Mouse (Mus musculus) CH12.LX (cell line): ENCODE results near the gene Gm27027. TPM values are rescaled to one million over a fixed set of nuclear protein-coding genes. Genes with fewer than 3 reads are reported as not detected.

ENCODE experiments used
- DNase-seq: peaks from one replicate; pipeline ENCODE4 v3.0.0-alpha.2; 2013; ENCODE audit errors: extremely low read depth
- H3K27ac ChIP-seq: 2 replicates; pipeline ENCODE4 v1.5.1; 2012; ENCODE audit warnings: low read depth, mild to moderate bottlenecking, control low read depth, moderate library complexity; ENCODE audit not compliant: insufficient read depth
- H3K27me3 ChIP-seq: replicated peaks from 2 replicates; pipeline ENCODE3; 2012; ENCODE audit warnings: inconsistent platforms
- H3K36me3 ChIP-seq, 2 experiments: replicated peaks in 1 of 2; 2 replicates each; pipeline versions ENCODE3 to v1.6.1; 2012; ENCODE audit warnings: inconsistent platforms in 1 of 2, low read length in 1 of 2, mild to moderate bottlenecking in 1 of 2, mixed read lengths in 1 of 2, moderate library complexity in 1 of 2; ENCODE audit not compliant: control insufficient read depth in 1 of 2, insufficient read depth in 1 of 2
- H3K4me1 ChIP-seq, 2 experiments: 2 replicates each; pipeline ENCODE4 v1.6.1; 2012; ENCODE audit warnings: inconsistent platforms in 1 of 2, moderate library complexity in 1 of 2; ENCODE audit not compliant: insufficient read depth in 2 of 2, control insufficient read depth in 1 of 2
- H3K4me2 ChIP-seq: 2 replicates; pipeline ENCODE4 v1.6.1; 2012; ENCODE audit warnings: low read depth, mild to moderate bottlenecking, control low read depth; ENCODE audit not compliant: poor library complexity, insufficient read depth, severe bottlenecking
- H3K4me3 ChIP-seq, 3 experiments: fragments of 150-350 bp in 1 of 3; sonication (generic) in 1 of 3; replicated peaks in 1 of 3; 2 replicates each; pipeline versions ENCODE3 to v1.5.1; 2011 to 2012; ENCODE audit warnings: low read depth in 2 of 3, low read length in 2 of 3, mild to moderate bottlenecking in 2 of 3, moderate library complexity in 2 of 3, control low read depth in 1 of 3, improper control_type of control experiment in 1 of 3, inconsistent platforms in 1 of 3, mixed read lengths in 1 of 3; ENCODE audit not compliant: poor library complexity in 1 of 3
- H3K79me2 ChIP-seq: replicated peaks from 2 replicates; pipeline ENCODE4 v1.6.1; 2012; ENCODE audit warnings: mild to moderate bottlenecking, moderate library complexity; ENCODE audit not compliant: control insufficient read depth, poor library complexity, insufficient read depth, severe bottlenecking; ENCODE audit errors: extremely low read depth
- H3K9ac ChIP-seq: 2 replicates; pipeline ENCODE4 v1.6.1; 2012; ENCODE audit warnings: low read depth, mild to moderate bottlenecking, control low read depth, moderate library complexity; ENCODE audit not compliant: insufficient read depth
- H3K9me3 ChIP-seq: replicated peaks from 2 replicates; pipeline ENCODE3; 2012; ENCODE audit warnings: low read length, inconsistent platforms, mixed read lengths
- CHD2 ChIP-seq: IDR thresholded peaks from 2 replicates; pipeline ENCODE4 v1.6.1; 2011; ENCODE audit warnings: low read length, improper control_type of control experiment
- EP300 ChIP-seq: IDR thresholded peaks from 2 replicates; pipeline ENCODE4 v1.6.1; 2011; ENCODE audit warnings: low read length, improper control_type of control experiment
- ETS1 ChIP-seq: conservative IDR thresholded peaks from 2 replicates; pipeline ENCODE4 v1.6.1; 2012; ENCODE audit warnings: low read depth, mild to moderate bottlenecking, inconsistent platforms, low read length, improper control_type of control experiment, moderate library complexity
- IRF4 ChIP-seq: IDR thresholded peaks from 2 replicates; pipeline ENCODE4 v1.6.1; 2014; ENCODE audit warnings: low read depth, mild to moderate bottlenecking, inconsistent platforms, low read length, improper control_type of control experiment
- JUN ChIP-seq: IDR thresholded peaks from 2 replicates; pipeline ENCODE4 v1.6.1; 2011; ENCODE audit warnings: low read depth, mild to moderate bottlenecking, low read length, improper control_type of control experiment, moderate library complexity; ENCODE audit not compliant: insufficient read depth
- JUND ChIP-seq: conservative IDR thresholded peaks from 2 replicates; pipeline ENCODE4 v1.6.1; 2011; ENCODE audit warnings: low read depth, low read length, improper control_type of control experiment
- KAT2A ChIP-seq: IDR thresholded peaks from 2 replicates; pipeline ENCODE4 v1.6.1; 2012; ENCODE audit warnings: low read length, improper control_type of control experiment, inconsistent platforms; ENCODE audit not compliant: insufficient replicate concordance
- MAFK ChIP-seq: IDR thresholded peaks from 2 replicates; pipeline ENCODE4 v1.6.1; 2011; ENCODE audit warnings: low read length, improper control_type of control experiment; ENCODE audit not compliant: insufficient replicate concordance
- MAX ChIP-seq: IDR thresholded peaks from 2 replicates; pipeline ENCODE4 v1.6.1; 2011; ENCODE audit warnings: low read length, improper control_type of control experiment
- NELFE ChIP-seq: IDR thresholded peaks from 2 replicates; pipeline ENCODE4 v1.6.1; 2011; ENCODE audit warnings: low read depth, low read length, improper control_type of control experiment
- NRF1 ChIP-seq: IDR thresholded peaks from 2 replicates; pipeline ENCODE4 v1.6.1; 2014; ENCODE audit warnings: low read depth, mild to moderate bottlenecking, inconsistent platforms, low read length, improper control_type of control experiment, moderate library complexity
- PAX5 ChIP-seq: IDR thresholded peaks from 2 replicates; pipeline ENCODE4 v1.6.1; 2012; ENCODE audit warnings: low read length, inconsistent platforms, mixed read lengths
- POLR2AphosphoS2 ChIP-seq: IDR thresholded peaks from 2 replicates; pipeline ENCODE4 v1.6.1; 2011; ENCODE audit warnings: low read depth, low read length, improper control_type of control experiment
- SIN3A ChIP-seq: IDR thresholded peaks from 2 replicates; pipeline ENCODE4 v1.6.1; 2012; ENCODE audit warnings: low read length, improper control_type of control experiment, inconsistent platforms
- SMC3 ChIP-seq: IDR thresholded peaks from 2 replicates; pipeline ENCODE4 v1.6.1; 2011; ENCODE audit warnings: low read depth, low read length, improper control_type of control experiment
- USF1 ChIP-seq: IDR thresholded peaks from 2 replicates; pipeline ENCODE4 v1.6.1; 2014; ENCODE audit warnings: low read depth, mild to moderate bottlenecking, inconsistent platforms, low read length, improper control_type of control experiment
- ZC3H11A ChIP-seq: IDR thresholded peaks from 2 replicates; pipeline ENCODE4 v1.6.1; 2012; ENCODE audit warnings: low read depth, mild to moderate bottlenecking, inconsistent platforms, low read length, improper control_type of control experiment
- ZKSCAN1 ChIP-seq: IDR thresholded peaks from 2 replicates; pipeline ENCODE4 v1.6.1; 2012; ENCODE audit warnings: low read depth, inconsistent platforms, low read length, improper control_type of control experiment, borderline replicate concordance
- ZNF384 ChIP-seq: IDR thresholded peaks from 2 replicates; pipeline ENCODE4 v1.6.1; 2012; ENCODE audit warnings: low read depth, low read length, improper control_type of control experiment, inconsistent platforms
- dilution Hi-C: fragments of 300-500 bp; cut with MboI; formaldehyde crosslinking; loops from 2 replicates; pipeline ENCODE4 v1.14.3; 2020; ENCODE audit warnings: low sequenced_read_pairs; ENCODE audit not compliant: extremely low pct_unique_long_range_greater_than_20kb, extremely low pct_ligation_motif_present
- in situ Hi-C: fragments of 300-500 bp; cut with MboI; formaldehyde crosslinking; loops from 3 replicates; pipeline ENCODE4 v1.14.3; 2019; ENCODE audit warnings: low sequenced_read_pairs, low pct_ligation_motif_present, low pct_unique_long_range_greater_than_20kb, mixed read lengths
- polyA plus RNA-seq: library from polyadenylated mRNA; unstranded; fragments of >175 nt; gene quantifications from 2 replicates; pipeline ENCODE4 v1.2.1, GENCODE M21; 2012; ENCODE audit warnings: low read depth; ENCODE audit not compliant: insufficient read length
- total RNA-seq, 2 experiments: library from RNA; depleted of rRNA; stranded (reverse); fragments of 300-350 nt in 1 of 2; fragments of >200 nt in 1 of 2; gene quantifications; 2 replicates each; pipeline ENCODE4 v1.2.3; 2012 to 2014

Gene Gm27027
- total and polyA plus RNA-seq, 3 experiments: not detected

GRCm38 (mm10) chr2:93909716-93910115, 86.4 kb downstream of the Gm27027 start:
- Histone ChIP-seq H3K4me2 (no peak overlapping the region), H3K4me1 (no peaks in the 10 kb centered on the region), H3K9me3 (no peaks in the 10 kb centered on the region), H3K4me3 (no peak overlapping the region), H3K27ac (no peak overlapping the region), H3K9ac (no peak overlapping the region), H3K36me3 (no peaks in the 10 kb centered on the region), H3K27me3 (peaks cover 81% of the 10 kb centered on the region), H3K79me2 (no peaks in the 10 kb centered on the region)
- in situ Hi-C loops: no loop called here
- DNase-seq: no peak
- dilution Hi-C loops: no loop called here
- TF ChIP-seq ZC3H11A (no peak), MAFK (no peak), JUND (no peak), USF1 (no peak), JUN (no peak)

GRCm38 (mm10) chr2:93907519-93908294, 88.4 kb downstream of the Gm27027 start:
- DNase-seq: no peak
- peaks cover 84% of the 10 kb centered on the region for H3K27me3 ChIP-seq
- H3K4me3 ChIP-seq: no peak overlapping the region
- H3K27ac ChIP-seq: no peak overlapping the region
- H3K9ac ChIP-seq: no peak overlapping the region
- no peaks in the 10 kb centered on the region for H3K79me2 ChIP-seq
- H3K9me3 ChIP-seq: no peaks in the 10 kb centered on the region
- TF ChIP-seq USF1: no peak
- no peak for TF ChIP-seq SMC3
- TF ChIP-seq PAX5: no peak
- no peak for TF ChIP-seq NELFE
- no peak for TF ChIP-seq EP300
- TF ChIP-seq POLR2AphosphoS2: no peak
- TF ChIP-seq ZNF384: no peak
- no peak for TF ChIP-seq IRF4
- no peak for TF ChIP-seq MAX
- TF ChIP-seq NRF1: no peak
- TF ChIP-seq KAT2A: no peak
- TF ChIP-seq SIN3A: no peak
- TF ChIP-seq JUN: no peak
- TF ChIP-seq ZKSCAN1: no peak
- TF ChIP-seq CHD2: no peak
- TF ChIP-seq ETS1: no peak
- dilution Hi-C loops (no loop called here), in situ Hi-C loops (no loop called here)
- peaks cover 3 to 6% of the 10 kb centered on the region in 2 experiments; a peak in 2 of 4 replicates for H3K4me1 ChIP-seq
- no peak overlapping the region for H3K4me2 ChIP-seq
- no peaks in the 10 kb centered on the region for H3K36me3 ChIP-seq

Other genes starting within 250 kb of the Gm27027 start
- 21.7 and 26.9 TPM in 2 replicates for gene Ext2, start 173.8 kb downstream of the Gm27027 start, total RNA-seq (2012; rRNA removed)
- gene Ext2, start 173.8 kb downstream of the Gm27027 start, total RNA-seq (2014; rRNA removed): 18.7 and 20.2 TPM in 2 replicates
- 30.4 and 33.1 TPM in 2 replicates for gene Ext2, start 173.8 kb downstream of the Gm27027 start, polyA plus RNA-seq
- 4.2 and 6.7 TPM in 2 replicates for gene Accs, start 146.4 kb downstream of the Gm27027 start, total RNA-seq (2012; rRNA removed)
- gene Accs, start 146.4 kb downstream of the Gm27027 start, total RNA-seq (2014; rRNA removed): 6.0 and 6.2 TPM in 2 replicates
- 5.7 TPM in 2 replicates for gene Accs, start 146.4 kb downstream of the Gm27027 start, polyA plus RNA-seq
- 0.30 TPM in 1 of 2 replicates, not detected in the other for gene Accsl, start 127.2 kb downstream of the Gm27027 start, total RNA-seq (2012; rRNA removed)
- not detected in 2 replicates for gene Accsl, start 127.2 kb downstream of the Gm27027 start, total RNA-seq (2014; rRNA removed)
- gene Accsl, start 127.2 kb downstream of the Gm27027 start, polyA plus RNA-seq: 0.63 TPM in 1 of 2 replicates, not detected in the other
- not detected in 2 replicates for gene Gm13889, start 39.2 kb downstream of the Gm27027 start, total RNA-seq (2012; rRNA removed)
- gene Gm13889, start 39.2 kb downstream of the Gm27027 start, total RNA-seq (2014; rRNA removed): not detected in 2 replicates
- not detected in 2 replicates for gene Gm13889, start 39.2 kb downstream of the Gm27027 start, polyA plus RNA-seq
- gene Alkbh3, start 14.5 kb upstream of the Gm27027 start, total RNA-seq (2012; rRNA removed): 57.9 and 60.5 TPM in 2 replicates
- 53.3 and 55.4 TPM in 2 replicates for gene Alkbh3, start 14.5 kb upstream of the Gm27027 start, total RNA-seq (2014; rRNA removed)
- 62.9 and 69.5 TPM in 2 replicates for gene Alkbh3, start 14.5 kb upstream of the Gm27027 start, polyA plus RNA-seq
- gene Hsd17b12, start 161.6 kb upstream of the Gm27027 start, total RNA-seq (2012; rRNA removed): 70.7 and 81.1 TPM in 2 replicates
- 117 and 124 TPM in 2 replicates for gene Hsd17b12, start 161.6 kb upstream of the Gm27027 start, total RNA-seq (2014; rRNA removed)
- gene Hsd17b12, start 161.6 kb upstream of the Gm27027 start, polyA plus RNA-seq: 110 and 114 TPM in 2 replicates